Mouse (Mus musculus): Measurements from ENCODE around the gene Ino80d.
A peak's percentile ranks its signal among the peaks of the same experiment; 100 is the strongest.

- TF ChIP-seq POLR2A (IDR thresholded peaks at IDR 0.05; ENCODE audit: insufficient read depth, low read depth, low read length) (no peak), CTCF (IDR thresholded peaks at IDR 0.05) (peak; percentile 51), EP300 (IDR thresholded peaks at IDR 0.05; ENCODE audit: insufficient read depth, low read depth, low read length) (no peak)
Observed at GRCm38 (mm10) chr1:63110536-63111285, 3.8 kb downstream of the Ino80d start.

Data from heart, adult 2 months (tissue).